Mouse (Mus musculus) gastrocnemius, adult 18-20 months (tissue): Measurements from ENCODE around the gene Tmem229b. TPM values are rescaled to one million over a fixed set of nuclear protein-coding genes. Genes with fewer than 3 reads are reported as not detected.
"Not testable (repeated sequence)": the region's sequence is repeated elsewhere in the genome, so short reads cannot be mapped to it uniquely, and the experiment has no call there.

Source experiments
- DNase-seq: peaks from one replicate; pipeline ENCODE4 v3.0.0; 2021; ENCODE audit warnings: low spot score
- total RNA-seq, 2 experiments: library from RNA; stranded (reverse); gene quantifications; 2 replicates each; pipeline ENCODE4 v1.2.3; 2021

The Tmem229b gene
- total RNA-seq, 2 experiments from 2014 or later, result 2.5 to 5.5 TPM

DNA sequence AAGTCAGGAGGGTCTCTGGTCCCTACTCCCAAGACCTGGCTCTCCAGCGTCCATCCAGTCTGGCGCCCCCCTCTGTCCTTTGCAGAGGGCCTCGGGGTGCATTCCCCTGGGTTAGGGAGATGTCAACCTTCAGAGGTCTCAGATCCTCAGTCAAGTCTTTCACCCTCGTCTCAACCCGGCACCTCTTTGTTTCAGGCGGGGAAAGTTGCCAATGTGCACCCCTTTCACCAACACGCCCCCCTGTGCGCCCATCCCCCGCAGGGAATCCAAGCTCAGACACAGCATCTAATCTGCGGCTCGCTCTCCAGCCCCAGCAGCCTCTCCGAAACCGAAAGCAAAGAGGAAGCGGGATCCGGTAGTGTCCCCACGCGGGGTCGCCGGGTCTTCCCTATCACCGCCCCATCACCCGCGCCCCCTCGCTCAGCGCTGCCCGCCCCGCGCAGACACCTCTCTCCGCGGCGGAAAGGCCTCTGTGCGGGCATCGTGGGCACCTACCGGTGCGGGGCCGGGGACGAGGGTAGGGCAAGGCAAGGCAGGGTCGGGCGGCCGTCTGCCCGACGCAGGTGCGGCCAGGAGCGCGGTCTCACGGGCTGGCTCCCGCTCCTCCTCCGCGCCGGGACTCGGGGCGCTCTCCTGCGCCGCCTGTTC is 825 bp downstream of the Tmem229b start:
- peak; percentile 28 for DNase-seq

- DNase-seq, result no peak
Observed at GRCm38 (mm10) chr12:79006076-79006475, 1.4 kb downstream of the Tmem229b start.

GRCm38 (mm10) chr12:79005456-79005855 is 2.0 kb downstream of the Tmem229b start:
- DNase-seq, result no peak

GRCm38 (mm10) chr12:79002978-79003377 is 4.4 kb downstream of the Tmem229b start:
- no peak for DNase-seq

DNA sequence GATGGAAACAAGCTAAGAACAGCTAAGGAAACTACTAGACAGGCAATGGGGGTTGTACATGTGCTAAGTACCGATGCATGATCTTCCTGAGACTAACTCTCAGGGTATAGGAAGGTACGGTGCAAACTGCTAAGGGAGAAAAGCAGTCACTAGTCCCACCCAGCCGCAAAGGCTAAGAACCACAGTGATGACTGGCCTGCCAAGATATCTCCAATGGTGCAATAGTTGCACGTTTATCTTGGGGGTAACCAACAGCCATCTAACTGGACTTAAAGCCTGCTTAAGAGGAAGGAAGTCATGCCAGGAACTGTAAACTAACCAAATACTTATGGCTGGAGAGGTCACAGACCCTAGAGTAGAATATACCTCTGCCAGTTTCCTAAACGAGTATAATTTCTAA is 5.0 kb downstream of the Tmem229b start:
- no peak for DNase-seq

DNA sequence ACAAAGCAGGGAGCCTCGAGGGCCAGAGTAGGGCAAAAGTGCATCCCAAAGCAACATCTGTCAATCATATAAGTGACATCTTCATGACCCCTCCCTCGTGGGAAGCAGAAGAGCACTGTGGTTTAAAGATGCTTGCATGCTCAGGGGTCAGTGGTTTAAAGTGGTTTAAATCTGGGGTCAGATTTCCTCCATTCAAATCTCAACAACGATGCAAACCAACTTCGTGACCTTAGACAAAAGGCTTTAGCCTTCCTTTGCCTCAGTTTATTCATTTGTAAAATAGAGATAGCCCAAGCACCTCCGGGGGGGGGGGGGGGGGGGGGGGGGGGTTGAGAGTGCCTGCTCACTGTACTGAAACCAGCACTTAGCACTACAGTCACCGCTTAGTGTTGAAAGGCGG is 10.7 kb downstream of the Tmem229b start:
- no peak for DNase-seq

DNA sequence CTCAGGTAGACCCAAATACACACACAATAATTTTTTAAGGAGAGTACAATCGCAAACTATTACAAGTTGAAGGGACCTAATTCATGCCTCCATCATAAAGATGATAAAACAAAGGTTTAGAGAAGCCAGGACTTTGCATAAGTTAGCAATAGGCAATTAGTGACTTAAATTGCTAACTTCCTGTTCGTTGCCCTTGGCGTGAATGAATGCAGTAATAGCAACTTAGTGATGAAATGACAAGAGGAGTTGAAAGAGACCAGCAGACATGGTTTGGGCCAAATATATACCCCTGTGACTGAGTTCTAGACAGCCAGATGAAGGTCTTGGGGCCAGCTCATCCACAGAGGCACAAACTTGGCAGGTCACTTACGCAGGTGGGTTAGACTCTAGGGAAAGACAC is 11.2 kb downstream of the Tmem229b start:
- DNase-seq, result no peak

GRCm38 (mm10) chr12:78987581-78988081 is 19.8 kb downstream of the Tmem229b start:
- peak; percentile 31 for DNase-seq

GRCm38 (mm10) chr12:78984035-78984432 is 23.4 kb downstream of the Tmem229b start:
- peak; percentile 88 for DNase-seq

DNA sequence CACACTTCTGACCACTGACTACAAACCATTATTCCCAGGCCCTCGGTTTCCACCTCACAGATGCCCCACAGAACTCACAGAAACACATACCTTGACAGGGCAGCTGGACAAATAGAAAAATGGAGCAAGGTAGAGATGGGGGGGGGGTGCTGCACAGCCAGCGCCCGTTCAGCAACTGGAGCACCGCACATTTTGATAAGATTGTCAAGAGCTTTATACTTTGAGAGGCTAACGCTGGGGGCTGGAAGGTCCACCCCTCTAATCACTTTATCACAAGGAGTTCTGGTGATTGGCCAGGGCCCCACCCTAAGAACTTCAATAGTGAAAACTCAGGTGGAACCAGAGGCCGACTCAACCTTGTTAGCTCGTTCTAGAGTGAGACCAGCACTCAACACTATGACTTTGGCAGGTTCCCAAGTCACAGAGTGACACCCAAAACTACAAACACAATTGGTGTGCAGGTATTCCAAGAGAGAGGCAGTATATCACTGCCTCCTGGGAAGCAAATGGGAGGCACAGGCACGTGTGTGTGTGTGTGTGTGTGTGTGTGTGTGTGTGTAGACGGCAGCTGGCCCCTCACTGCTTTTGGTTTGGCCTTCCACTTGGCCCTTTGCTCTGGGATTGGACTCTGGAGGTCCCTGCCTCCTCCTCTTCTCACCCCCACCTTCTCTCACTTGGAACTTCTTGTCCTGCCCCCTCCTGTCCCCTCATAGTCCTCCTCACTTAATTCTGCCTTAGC is 24.0 kb downstream of the Tmem229b start:
- no peak for DNase-seq

GRCm38 (mm10) chr12:78981938-78982825 is 25.2 kb downstream of the Tmem229b start:
- DNase-seq, result peak; percentile 50

GRCm38 (mm10) chr12:78981131-78981530 is 26.3 kb downstream of the Tmem229b start:
- DNase-seq, result no peak

- DNase-seq, result peak; percentile 29
Observed at GRCm38 (mm10) chr12:78980683-78981091, 26.7 kb downstream of the Tmem229b start.

- DNase-seq, result peak; percentile 30
Observed at GRCm38 (mm10) chr12:78977552-78977951, 29.9 kb downstream of the Tmem229b start.

GRCm38 (mm10) chr12:78977078-78977477 is 30.3 kb downstream of the Tmem229b start:
- peak; percentile 15 for DNase-seq

DNA sequence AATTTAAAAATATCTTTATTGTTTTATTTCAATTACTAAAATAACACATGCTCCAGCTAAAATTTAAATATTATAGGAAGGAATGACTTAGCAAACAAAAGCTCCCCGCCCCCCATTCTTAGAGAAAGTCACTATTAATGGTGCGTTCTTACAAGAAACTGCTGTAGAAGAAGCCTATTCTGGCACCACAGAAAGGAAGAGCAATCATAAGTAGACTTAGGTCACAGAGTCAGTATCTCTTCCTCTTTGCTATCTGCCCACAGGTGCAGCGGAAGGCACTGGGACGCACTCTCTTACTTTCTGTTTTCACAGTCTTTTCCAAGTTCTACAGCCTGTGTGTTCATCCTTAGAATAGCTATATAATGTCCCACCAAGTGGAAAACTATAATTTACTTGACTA is 31.6 kb downstream of the Tmem229b start:
- no peak for DNase-seq

DNA sequence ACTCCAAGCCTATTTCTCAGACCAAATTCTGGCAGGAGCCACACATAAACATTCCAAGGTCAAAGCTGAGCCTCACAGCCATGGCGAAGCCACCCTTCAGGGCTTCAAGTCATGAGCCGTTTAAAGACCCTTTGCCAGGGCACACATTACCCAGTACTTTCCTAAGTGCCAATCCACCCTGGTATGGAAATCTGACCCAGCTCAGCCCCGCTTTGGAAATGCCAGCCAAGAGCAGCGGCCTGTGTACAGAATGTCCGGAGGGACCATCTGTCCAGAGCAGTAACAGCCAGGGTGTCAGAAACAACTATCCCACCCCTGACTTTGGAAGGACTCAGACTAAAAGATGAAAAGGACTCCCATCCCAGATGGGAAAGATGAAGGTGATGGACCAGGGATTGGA is 32.7 kb downstream of the Tmem229b start:
- peak; percentile 85 for DNase-seq

DNA sequence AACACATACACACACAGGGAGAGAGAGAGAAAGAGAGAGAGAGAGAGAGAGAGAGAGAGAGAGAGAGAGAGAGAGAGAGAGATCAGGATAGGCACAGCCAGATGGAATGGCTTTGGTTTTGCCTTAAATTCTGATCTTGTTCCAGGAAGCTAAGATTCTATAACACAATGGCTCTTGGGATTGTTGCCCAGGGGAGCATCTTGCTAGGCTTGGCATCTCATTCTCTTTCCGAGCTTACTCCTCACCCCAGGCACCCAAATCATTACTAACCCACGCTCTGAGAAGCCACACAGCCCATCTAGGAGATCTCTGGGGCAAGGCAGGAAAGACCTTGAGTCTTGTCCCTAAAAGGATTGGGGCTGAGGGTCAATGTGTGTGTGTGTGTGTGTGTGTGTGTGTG is 33.6 kb downstream of the Tmem229b start:
- no peak for DNase-seq

DNA sequence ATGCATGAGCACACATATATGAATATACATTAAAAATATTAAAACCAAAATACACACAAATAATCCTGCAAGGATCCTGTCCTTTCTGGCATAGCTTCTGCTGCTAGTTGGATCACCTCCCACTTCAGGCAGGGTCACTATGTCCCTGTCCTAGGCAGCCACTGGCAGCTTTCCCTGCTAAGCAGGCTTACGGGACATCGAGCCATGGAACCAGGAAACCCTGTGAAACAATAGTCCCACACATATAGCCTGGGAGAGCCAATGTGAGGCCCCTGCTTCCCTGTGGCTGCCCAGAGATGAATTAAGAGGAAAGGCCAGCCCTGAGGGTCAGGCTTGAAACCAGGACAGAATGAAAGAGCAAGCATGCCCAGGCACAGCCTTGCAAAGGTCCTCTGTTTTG is 35.8 kb downstream of the Tmem229b start:
- DNase-seq, result peak; percentile 70

- DNase-seq, result no peak
Observed at GRCm38 (mm10) chr12:78970725-78971124, 36.7 kb downstream of the Tmem229b start.

DNA sequence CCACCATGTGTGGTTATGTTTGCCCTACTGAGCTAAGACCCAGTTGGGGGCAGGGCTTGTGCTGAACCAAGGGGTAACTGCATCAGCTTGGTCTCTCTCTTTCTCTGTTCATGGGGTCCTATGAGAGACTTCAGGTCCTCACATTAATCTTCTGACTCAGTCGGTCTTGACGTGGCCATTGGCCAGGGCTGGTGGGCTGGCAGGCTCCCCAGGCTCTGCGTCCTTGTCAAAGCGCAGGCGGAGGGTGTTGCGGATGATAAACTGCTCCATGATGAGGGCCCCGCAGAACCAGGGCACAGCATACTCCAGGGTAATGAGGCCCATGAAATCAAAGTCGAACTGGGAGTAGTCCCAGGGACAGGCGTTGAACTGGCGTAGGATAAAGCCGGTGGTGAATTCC is 42.9 kb downstream of the Tmem229b start:
- DNase-seq, result not testable (repeated sequence)

- DNase-seq, result no peak
Observed at GRCm38 (mm10) chr12:78956405-78956804, 51.0 kb downstream of the Tmem229b start.
